Mouse (Mus musculus) heart, embryonic 16.5 days (tissue): ENCODE results near the gene Cdkn2d. TPM values are rescaled to one million over a fixed set of nuclear protein-coding genes. Genes with fewer than 3 reads are reported as not detected.
"Not testable (repeated sequence)": the region's sequence is repeated elsewhere in the genome, so short reads cannot be mapped to it uniquely, and the experiment has no call there.

Experiments
- ATAC-seq: fragments of 200-750 bp; cut with Nextera tagmentation; replicated peaks from 2 replicates; pipeline ENCODE4 v1.8.0; 2017; ENCODE audit warnings: moderate number of reproducible peaks; ENCODE audit not compliant: insufficient read depth, low FRiP score; ENCODE audit errors: extremely low read depth
- H3K27ac ChIP-seq: fragments of 300-500 bp; sonication (generic); 2 replicates; pipeline ENCODE4 v1.5.1; 2014; ENCODE audit warnings: mild to moderate bottlenecking, low read length, control low read depth, moderate library complexity
- H3K27me3 ChIP-seq: fragments of 300-500 bp; sonication (generic); 2 replicates; pipeline ENCODE4 v1.6.1; 2014; ENCODE audit warnings: low read length, mixed read lengths; ENCODE audit not compliant: control insufficient read depth, insufficient read depth
- H3K36me3 ChIP-seq: fragments of 300-500 bp; sonication (generic); 2 replicates; pipeline ENCODE4 v1.6.1; 2014; ENCODE audit not compliant: control insufficient read depth, insufficient read depth
- H3K4me1 ChIP-seq: fragments of 300-500 bp; sonication (generic); 2 replicates; pipeline ENCODE4 v1.6.1; 2014; ENCODE audit warnings: low read length, mixed read lengths; ENCODE audit not compliant: control insufficient read depth, insufficient read depth
- H3K4me2 ChIP-seq: fragments of 300-500 bp; sonication (generic); 2 replicates; pipeline ENCODE4 v1.6.1; 2014; ENCODE audit warnings: low read depth, mild to moderate bottlenecking, control low read depth, low read length
- H3K4me3 ChIP-seq: fragments of 300-500 bp; sonication (generic); 2 replicates; pipeline ENCODE4 v1.5.1; 2014; ENCODE audit warnings: mild to moderate bottlenecking, control low read depth, low read length
- H3K9ac ChIP-seq: fragments of 300-500 bp; sonication (generic); 2 replicates; pipeline ENCODE4 v1.6.1; 2014; ENCODE audit warnings: low read length, control low read depth
- H3K9me3 ChIP-seq: fragments of 300-500 bp; sonication (generic); replicated peaks from 2 replicates; pipeline ENCODE4 v1.6.1; 2016; ENCODE audit warnings: low read length; ENCODE audit not compliant: control insufficient read depth
- whole genome bisulfite sequencing: fragments of 180-500 bp; shearing (Covaris S2); extraction: QIAGEN DNeasy Blood & Tissue Kit; methylation state at CpG from one replicate; pipeline ENCODE4 v1.1.7; 2014; 5-methylcytosine and 5-hydroxymethylcytosine counted together
- polyA plus RNA-seq: library from polyadenylated mRNA; unstranded; fragments of >200 nt; fragmentation: Nextera tagmentation; extraction: Ambion mirVana; gene quantifications from 2 replicates; pipeline ENCODE4 v1.2.1, GENCODE M21; 2015

Cdkn2d gene
- polyA plus RNA-seq, 1 experiment from 2014 or later = 105 TPM

- no peaks in the 10 kb centered on the region for H3K9me3 ChIP-seq
Measured at GRCm38 (mm10) chr9:21265611-21266010, 25.6 kb downstream of the Cdkn2d start.

GRCm38 (mm10) chr9:21265000-21265561 is 26.1 kb downstream of the Cdkn2d start, which contains the start of gene Atg4d:
TSS of gene Atg4d (plus strand) at chr9:21265293.
- Histone ChIP-seq H3K27me3 (no peaks in the 10 kb centered on the region; the same call in 1 of the 2 replicates), H3K4me1 (peaks cover 22% of the 10 kb centered on the region), H3K36me3 (peaks cover 19% of the 10 kb centered on the region), H3K4me3 (peak within 1 kb of the TSS; percentile 90), H3K9ac (peak within 1 kb of the TSS; percentile 97), H3K9me3 (no peaks in the 10 kb centered on the region), H3K4me2 (peak within 1 kb of the TSS; percentile 83), H3K27ac (peak within 1 kb of the TSS; percentile 84)
- 0% methylated on average over 49 of the region's 49 CpGs for WGBS
- peak; percentile 100 for ATAC-seq

More at GRCm38 (mm10) chr9:21265611-21266010, 25.6 kb downstream of the Cdkn2d start:
- Histone ChIP-seq H3K4me2 (peak overlapping the region; percentile 83), H3K4me1 (peaks cover 22% of the 10 kb centered on the region), H3K27ac (peak overlapping the region; percentile 84), H3K27me3 (no peaks in the 10 kb centered on the region; the same call in 1 of the 2 replicates), H3K4me3 (peak overlapping the region; percentile 90), H3K9ac (peak overlapping the region; percentile 97), H3K36me3 (peaks cover 22% of the 10 kb centered on the region)
- no peak for ATAC-seq
- WGBS = 5% methylated on average over 11 of the region's 11 CpGs

- H3K9ac ChIP-seq = peak overlapping the region; percentile 71
- no peaks in the 10 kb centered on the region; the same call in 1 of the 2 replicates for H3K27me3 ChIP-seq
- ATAC-seq = peak; percentile 13
- H3K36me3 ChIP-seq = peaks cover 14% of the 10 kb centered on the region
- peak overlapping the region; percentile 90 for H3K4me3 ChIP-seq
- WGBS = 19% methylated on average over 17 of the region's 17 CpGs
- H3K27ac ChIP-seq = peak overlapping the region; percentile 83
- H3K9me3 ChIP-seq = no peaks in the 10 kb centered on the region
- H3K4me2 ChIP-seq = peak overlapping the region; percentile 83
- peaks cover 22% of the 10 kb centered on the region for H3K4me1 ChIP-seq
Measured at GRCm38 (mm10) chr9:21264272-21264999, 26.8 kb downstream of the Cdkn2d start.

- Histone ChIP-seq H3K4me1 (peaks cover 15% of the 10 kb centered on the region), H3K9me3 (no peaks in the 10 kb centered on the region), H3K27me3 (no peaks in the 10 kb centered on the region; the same call in 1 of the 2 replicates), H3K4me2 (no peak overlapping the region), H3K9ac (no peak overlapping the region), H3K4me3 (no peak overlapping the region), H3K27ac (no peak overlapping the region), H3K36me3 (peaks cover under 1% of the 10 kb centered on the region; the same call in 1 of the 2 replicates)
- ATAC-seq = no peak
- 57% methylated on average over 2 of the region's 2 CpGs for whole genome bisulfite sequencing
Measured at GRCm38 (mm10) chr9:21261831-21262230, 29.4 kb downstream of the Cdkn2d start.

- WGBS = 74% methylated on average over 6 of the region's 6 CpGs
- no peak overlapping the region for H3K4me2 ChIP-seq
- H3K27ac ChIP-seq = no peak overlapping the region
- H3K4me1 ChIP-seq = peaks cover 5% of the 10 kb centered on the region
- no peak overlapping the region for H3K9ac ChIP-seq
- no peak overlapping the region for H3K4me3 ChIP-seq
- H3K9me3 ChIP-seq = no peaks in the 10 kb centered on the region
- ATAC-seq = no peak
- no peaks in the 10 kb centered on the region for H3K36me3 ChIP-seq
- H3K27me3 ChIP-seq = no peaks in the 10 kb centered on the region; the same call in 1 of the 2 replicates
Measured at GRCm38 (mm10) chr9:21260491-21261040, 30.6 kb downstream of the Cdkn2d start.

- 70% methylated on average over 4 of the region's 4 CpGs for WGBS
- ATAC-seq, H3K27me3 ChIP-seq: not testable (repeated sequence)
Measured at GRCm38 (mm10) chr9:21256349-21256748, 34.9 kb downstream of the Cdkn2d start.

GRCm38 (mm10) chr9:21254690-21255089 is 36.5 kb downstream of the Cdkn2d start:
- peaks cover 23% of the 10 kb centered on the region for H3K27me3 ChIP-seq
- no peak for ATAC-seq
- H3K27ac ChIP-seq = no peak overlapping the region
- no peaks in the 10 kb centered on the region for H3K4me1 ChIP-seq
- H3K4me2 ChIP-seq = no peak overlapping the region
- H3K9ac ChIP-seq = no peak overlapping the region
- no peaks in the 10 kb centered on the region for H3K36me3 ChIP-seq
- H3K4me3 ChIP-seq = no peak overlapping the region
- H3K9me3 ChIP-seq = no peaks in the 10 kb centered on the region

More at GRCm38 (mm10) chr9:21256349-21256748, 34.9 kb downstream of the Cdkn2d start:
- not testable (repeated sequence) for H3K9me3 ChIP-seq, H3K4me1 ChIP-seq, H3K36me3 ChIP-seq, H3K4me3 ChIP-seq, H3K27ac ChIP-seq, H3K4me2 ChIP-seq, H3K9ac ChIP-seq

GRCm38 (mm10) chr9:21251116-21251735 is 40.0 kb downstream of the Cdkn2d start:
- Histone ChIP-seq H3K4me1 (peaks cover 6% of the 10 kb centered on the region; the same call in 1 of the 2 replicates), H3K27me3 (peaks cover 51% of the 10 kb centered on the region), H3K36me3 (no peaks in the 10 kb centered on the region), H3K27ac (no peak overlapping the region), H3K4me3 (no peak overlapping the region), H3K4me2 (no peak overlapping the region), H3K9ac (no peak overlapping the region), H3K9me3 (no peaks in the 10 kb centered on the region)
- WGBS = 62% methylated on average over 13 of the region's 13 CpGs
- ATAC-seq = no peak
